Mouse (Mus musculus): ENCODE measurements around the gene Med31.
"Not testable (repeated sequence)": the region's sequence is repeated elsewhere in the genome, so short reads cannot be mapped to it uniquely, and the experiment has no call there.

The Med31 gene

GRCm38 (mm10) chr11:72203440-72203839, 12.0 kb downstream of the Med31 start:
- DNase-seq (ENCODE audit: low spot score) = no peak

- no peak for DNase-seq (ENCODE audit: low spot score)
These were observed 18.9 kb downstream of the Med31 start for GRCm38 (mm10) chr11:72196506-72196905.

- no peak for DNase-seq (ENCODE audit: low spot score)
These were observed 21.1 kb downstream of the Med31 start for GRCm38 (mm10) chr11:72194259-72194658.

GRCm38 (mm10) chr11:72190857-72191256, 24.5 kb downstream of the Med31 start:
- no peak for DNase-seq (ENCODE audit: low spot score)

GRCm38 (mm10) chr11:72184252-72184651, 31.1 kb downstream of the Med31 start:
- no peak for DNase-seq (ENCODE audit: low spot score)

- no peak for DNase-seq (ENCODE audit: low spot score)
These were observed 34.3 kb downstream of the Med31 start for GRCm38 (mm10) chr11:72181136-72181535.

- no peak for DNase-seq (ENCODE audit: low spot score)
These were observed 34.8 kb downstream of the Med31 start for GRCm38 (mm10) chr11:72180556-72180955.

- no peak for DNase-seq (ENCODE audit: low spot score)
These were observed 38.8 kb downstream of the Med31 start for GRCm38 (mm10) chr11:72176553-72176952.

GRCm38 (mm10) chr11:72175966-72176365, 39.4 kb downstream of the Med31 start:
- no peak for DNase-seq (ENCODE audit: low spot score)

GRCm38 (mm10) chr11:72174721-72175120, 40.7 kb downstream of the Med31 start:
- no peak for DNase-seq (ENCODE audit: low spot score)

- DNase-seq (ENCODE audit: low spot score) = no peak
These were observed 41.9 kb downstream of the Med31 start for GRCm38 (mm10) chr11:72173506-72173905.

- DNase-seq (ENCODE audit: low spot score) = not testable (repeated sequence)
These were observed 43.5 kb downstream of the Med31 start for GRCm38 (mm10) chr11:72171906-72172305.

- no peak for DNase-seq (ENCODE audit: low spot score)
These were observed 45.5 kb downstream of the Med31 start for GRCm38 (mm10) chr11:72169871-72170270.

- DNase-seq (ENCODE audit: low spot score) = no peak
These were observed 52.2 kb downstream of the Med31 start for GRCm38 (mm10) chr11:72163198-72163597.
